Mouse (Mus musculus): ENCODE data around the gene Mtr.

- no peak for TF ChIP-seq CTCF (IDR thresholded peaks at IDR 0.05; ENCODE audit: insufficient read depth, low read length)
- TF ChIP-seq POLR2A (IDR thresholded peaks at IDR 0.05; ENCODE audit: borderline replicate concordance, extremely low read depth, low read depth, low read length) = no peak
These were observed 97.8 kb downstream of the Mtr start for GRCm38 (mm10) chr13:12160121-12160475.

Measured in lung, adult 2 months (tissue).